Mouse (Mus musculus) macrophage (primary cell): ENCODE results near the gene Coro1b. TPM values are rescaled to one million over a fixed set of nuclear protein-coding genes. Genes with fewer than 3 reads are reported as not detected.
A peak's percentile ranks its signal among the peaks of the same experiment; 100 is the strongest.

Experiments used
- H3K27ac ChIP-seq: fragments of 350-480 bp; formaldehyde crosslinking; 2 replicates; pipeline ENCODE4 v1.9.0; 2021
- H3K36me3 ChIP-seq: fragments of 350-480 bp; formaldehyde crosslinking; 2 replicates; pipeline ENCODE4 v1.9.0; 2021; ENCODE audit errors: inconsistent target
- H3K4me3 ChIP-seq: fragments of 350-480 bp; formaldehyde crosslinking; 2 replicates; pipeline ENCODE4 v1.9.0; 2021; ENCODE audit errors: inconsistent target
- H3K79me2 ChIP-seq: fragments of 350-480 bp; formaldehyde crosslinking; 2 replicates; pipeline ENCODE4 v1.9.0; 2021; ENCODE audit errors: inconsistent target
- WGBS: methylation state at CpG from one replicate; pipeline ENCODE4 v1.1.7; 2026; ENCODE audit warnings: inconsistent platforms; ENCODE audit not compliant: missing documents; 5-methylcytosine and 5-hydroxymethylcytosine counted together
- polyA plus RNA-seq: library from polyadenylated mRNA; stranded (reverse); fragments of 250-400 nt; gene quantifications from 3 replicates; pipeline ENCODE4 v1.2.4, GENCODE M21; 2018; ENCODE audit warnings: inconsistent platforms

The Coro1b gene
- polyA plus RNA-seq, 1 experiment from 2014 or later, result 357 TPM

- H3K27ac ChIP-seq, result no peak overlapping the region
- H3K36me3 ChIP-seq, result peaks cover 47% of the 10 kb centered on the region
- H3K4me3 ChIP-seq, result no peak overlapping the region
- WGBS, result 91% methylated on average over 5 of the region's 5 CpGs
- peaks cover 26% of the 10 kb centered on the region for H3K79me2 ChIP-seq
These were observed 3.5 kb downstream of the Coro1b start for GRCm38 (mm10) chr19:4151898-4152297.

- no peak overlapping the region for H3K4me3 ChIP-seq
- no peak overlapping the region for H3K27ac ChIP-seq
- H3K36me3 ChIP-seq, result peaks cover 53% of the 10 kb centered on the region
- WGBS, result 93% methylated on average over 8 of the region's 8 CpGs
- peaks cover 26% of the 10 kb centered on the region for H3K79me2 ChIP-seq
These were observed 4.2 kb downstream of the Coro1b start for GRCm38 (mm10) chr19:4152445-4153231.

DNA sequence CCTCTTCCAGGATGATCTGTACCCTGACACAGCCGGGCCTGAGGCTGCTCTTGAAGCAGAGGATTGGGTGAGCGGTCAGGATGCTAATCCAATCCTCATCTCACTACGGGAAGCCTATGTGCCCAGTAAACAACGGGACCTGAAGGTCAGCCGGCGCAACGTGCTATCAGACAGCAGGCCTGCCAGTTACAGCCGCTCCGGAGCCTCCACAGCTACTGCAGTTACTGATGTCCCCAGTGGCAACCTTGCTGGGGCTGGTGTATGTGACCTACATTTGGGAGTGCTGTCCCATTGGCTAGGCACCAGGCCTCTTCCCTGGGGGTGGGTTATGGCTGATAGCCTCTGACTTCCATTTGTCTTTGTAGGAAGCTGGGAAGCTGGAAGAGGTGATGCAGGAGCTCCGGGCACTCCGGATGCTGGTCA, 4.8 kb downstream of the Coro1b start, which contains the start of gene Ptprcap:
TSS of gene Ptprcap (plus strand) at position 373 of the 423 bp plus-strand sequence.
- Histone ChIP-seq H3K27ac (no peak within 1 kb of the TSS), H3K4me3 (no peak within 1 kb of the TSS), H3K36me3 (peaks cover 55% of the 10 kb centered on the region), H3K79me2 (peaks cover 26% of the 10 kb centered on the region)
- 88% methylated on average over 11 of the region's 11 CpGs for WGBS

- 22% methylated on average over 13 of the region's 13 CpGs for WGBS
- H3K36me3 ChIP-seq, result peaks cover 69% of the 10 kb centered on the region
- no peak overlapping the region for H3K4me3 ChIP-seq
- peaks cover 15% of the 10 kb centered on the region for H3K79me2 ChIP-seq
- no peak overlapping the region for H3K27ac ChIP-seq
These were observed 6.2 kb downstream of the Coro1b start for GRCm38 (mm10) chr19:4154437-4155222.

DNA sequence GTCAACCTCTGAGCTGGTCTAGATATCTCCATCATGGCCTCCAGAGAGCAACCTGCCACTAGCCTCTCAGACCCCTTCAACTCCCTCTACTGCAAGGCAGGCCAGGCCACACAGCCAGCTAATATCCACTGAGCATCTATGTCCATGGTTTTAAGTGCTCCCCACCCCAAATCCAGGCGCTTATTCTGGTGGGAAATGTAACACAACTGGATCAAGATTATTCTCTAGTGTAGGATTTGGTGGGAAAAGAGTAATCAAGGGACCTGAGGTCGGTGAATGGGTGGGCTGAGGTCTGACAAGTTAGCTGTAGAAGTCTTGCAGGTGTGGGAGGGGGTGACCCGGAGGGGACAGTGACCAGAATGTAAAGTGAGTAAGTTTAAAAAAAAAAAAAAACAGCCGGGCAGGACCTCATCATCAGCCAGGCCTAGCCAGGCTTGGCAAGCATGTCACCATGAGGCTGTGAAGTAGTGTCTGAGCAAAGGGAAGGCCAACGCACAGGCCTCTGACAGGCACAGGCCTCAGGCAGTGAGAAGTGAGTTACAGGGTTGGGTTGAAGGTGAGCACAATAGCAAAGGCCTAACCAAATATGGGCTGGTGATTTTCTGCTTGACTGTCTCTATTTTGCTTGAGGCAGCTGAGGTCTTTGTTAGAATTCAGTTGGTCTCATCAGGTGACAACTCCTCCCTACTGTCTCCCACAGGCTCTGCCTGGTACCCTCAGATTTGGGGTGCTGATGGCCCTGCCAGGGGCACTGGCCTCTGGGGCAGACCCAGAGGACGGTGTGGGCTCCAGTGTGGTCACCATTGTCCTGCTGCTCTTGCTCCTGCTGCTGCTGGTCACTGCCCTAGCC, 7.0 kb downstream of the Coro1b start:
- no peak overlapping the region for H3K4me3 ChIP-seq
- H3K27ac ChIP-seq, result no peak overlapping the region
- peaks cover 64% of the 10 kb centered on the region for H3K36me3 ChIP-seq
- H3K79me2 ChIP-seq, result peaks cover 7% of the 10 kb centered on the region; the same call in 1 of the 2 replicates
- 51% methylated on average over 6 of the region's 6 CpGs for WGBS

- Histone ChIP-seq H3K36me3 (peaks cover 63% of the 10 kb centered on the region), H3K79me2 (no peaks in the 10 kb centered on the region; the same call in 1 of the 2 replicates), H3K4me3 (no peak overlapping the region), H3K27ac (no peak overlapping the region)
- 68% methylated on average over 20 of the region's 20 CpGs for WGBS
These were observed 7.7 kb downstream of the Coro1b start for GRCm38 (mm10) chr19:4156073-4156579.

DNA sequence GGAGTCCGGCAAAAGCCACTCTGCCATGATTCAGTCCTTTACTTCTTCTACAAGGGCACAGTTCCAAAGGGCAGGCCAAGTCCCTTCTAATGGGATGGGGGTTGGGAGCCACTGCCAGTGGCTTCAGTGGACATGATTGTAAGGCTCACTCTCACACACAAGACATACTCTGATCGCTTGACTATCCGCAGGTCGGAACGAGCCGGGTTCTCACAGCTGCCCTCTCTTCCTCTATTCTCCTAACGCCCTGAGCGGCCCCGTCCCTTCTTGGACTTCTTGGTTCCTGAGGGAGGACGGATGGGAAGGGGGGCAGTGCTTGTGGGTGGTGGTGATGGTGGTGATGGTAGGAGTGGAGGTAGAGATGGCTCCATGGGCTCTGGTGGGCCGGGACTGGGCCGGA, 8.4 kb downstream of the Coro1b start:
- Histone ChIP-seq H3K79me2 (no peaks in the 10 kb centered on the region), H3K36me3 (peaks cover 63% of the 10 kb centered on the region), H3K27ac (no peak overlapping the region), H3K4me3 (no peak overlapping the region)
- 89% methylated on average over 11 of the region's 12 CpGs for WGBS

GRCm38 (mm10) chr19:4159049-4159448, 10.6 kb downstream of the Coro1b start:
- peaks cover 12% of the 10 kb centered on the region; the same call in 1 of the 2 replicates for H3K79me2 ChIP-seq
- no peak overlapping the region for H3K27ac ChIP-seq
- 93% methylated on average over 8 of the region's 8 CpGs for WGBS
- H3K4me3 ChIP-seq, result no peak overlapping the region
- peaks cover 42% of the 10 kb centered on the region for H3K36me3 ChIP-seq

DNA sequence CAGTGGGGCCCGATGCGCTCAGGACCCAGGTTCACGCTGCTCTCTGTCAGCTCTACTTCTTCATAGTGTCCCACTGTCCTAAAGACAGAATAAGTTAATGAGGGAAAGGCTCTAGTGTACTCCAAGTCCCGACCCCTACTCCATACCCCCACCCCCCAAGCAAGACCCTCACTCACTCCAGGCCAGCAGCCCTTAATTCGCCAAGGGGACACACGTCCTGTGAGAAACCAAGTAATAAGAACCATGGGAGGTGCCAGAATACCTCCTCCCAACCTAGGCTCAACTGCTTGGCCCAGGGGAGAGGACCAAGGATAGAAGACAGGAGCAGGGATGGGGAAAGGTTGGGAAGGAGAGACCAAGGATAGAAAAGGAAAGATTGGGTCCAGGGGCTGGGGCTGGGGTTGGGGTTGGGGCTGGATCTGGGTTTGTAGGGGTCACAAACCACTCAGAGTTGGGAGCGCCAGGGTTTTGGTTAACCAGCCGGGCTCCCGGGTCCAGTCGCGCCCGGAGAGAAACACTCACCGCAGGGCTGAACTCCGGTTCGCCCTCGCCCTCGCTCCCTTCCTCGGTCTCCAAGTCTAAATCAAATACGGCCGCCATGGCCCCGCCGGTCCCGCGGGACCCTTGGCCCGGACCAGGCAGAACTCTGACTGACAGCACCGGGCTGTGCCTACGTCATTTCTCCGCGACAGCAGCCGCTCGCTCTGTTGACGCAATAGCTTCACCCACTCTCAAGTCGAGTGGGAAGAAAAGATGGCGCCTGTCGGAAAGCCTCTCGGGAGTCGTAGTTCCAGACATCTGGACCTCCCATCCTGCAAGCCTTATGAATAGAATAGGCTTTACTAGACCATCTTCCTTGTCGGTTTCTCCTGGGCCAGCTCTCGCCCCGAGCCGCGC, 14.5 kb downstream of the Coro1b start, which contains the start of gene Rps6kb2:
TSS of gene Rps6kb2 (minus strand) at position 709 of the 897 bp plus-strand sequence.
- Histone ChIP-seq H3K27ac (peak within 1 kb of the TSS; percentile 36), H3K36me3 (peaks cover 30% of the 10 kb centered on the region), H3K79me2 (peaks cover 12% of the 10 kb centered on the region; the same call in 1 of the 2 replicates), H3K4me3 (peak within 1 kb of the TSS; percentile 84)
- 9% methylated on average over 42 of the region's 42 CpGs for WGBS

- Histone ChIP-seq H3K79me2 (peaks cover 12% of the 10 kb centered on the region; the same call in 1 of the 2 replicates), H3K4me3 (peak overlapping the region; percentile 84), H3K27ac (peak overlapping the region; percentile 36), H3K36me3 (peaks cover 25% of the 10 kb centered on the region)
- 39% methylated on average over 4 of the region's 4 CpGs for WGBS
These were observed 15.1 kb downstream of the Coro1b start for GRCm38 (mm10) chr19:4163543-4163887.

DNA sequence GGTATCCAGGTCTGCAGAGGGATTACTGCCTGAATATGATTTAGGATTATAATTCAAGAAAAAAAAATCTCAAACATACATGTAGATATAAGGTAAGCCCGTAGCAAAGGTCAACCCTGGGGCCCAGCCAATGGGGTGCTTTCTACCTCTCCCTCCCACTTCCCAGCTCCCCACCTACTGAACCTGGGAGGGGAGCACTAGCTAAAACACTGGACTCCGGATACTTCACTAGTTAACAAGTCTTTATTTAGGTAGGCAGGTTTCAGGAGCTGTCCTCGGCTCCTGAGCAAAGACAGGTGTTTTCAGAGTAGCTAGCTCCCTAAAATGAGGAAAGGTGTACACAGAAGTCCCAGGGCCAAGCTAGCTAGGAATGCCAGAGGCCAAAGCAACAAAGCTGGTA, 15.7 kb downstream of the Coro1b start:
- peak overlapping the region; percentile 7; the same call in 1 of the 2 replicates for H3K27ac ChIP-seq
- H3K4me3 ChIP-seq, result no peak overlapping the region
- H3K36me3 ChIP-seq, result peaks cover 19% of the 10 kb centered on the region
- 92% methylated on average over 3 of the region's 3 CpGs for WGBS
- H3K79me2 ChIP-seq, result peaks cover 12% of the 10 kb centered on the region; the same call in 1 of the 2 replicates

DNA sequence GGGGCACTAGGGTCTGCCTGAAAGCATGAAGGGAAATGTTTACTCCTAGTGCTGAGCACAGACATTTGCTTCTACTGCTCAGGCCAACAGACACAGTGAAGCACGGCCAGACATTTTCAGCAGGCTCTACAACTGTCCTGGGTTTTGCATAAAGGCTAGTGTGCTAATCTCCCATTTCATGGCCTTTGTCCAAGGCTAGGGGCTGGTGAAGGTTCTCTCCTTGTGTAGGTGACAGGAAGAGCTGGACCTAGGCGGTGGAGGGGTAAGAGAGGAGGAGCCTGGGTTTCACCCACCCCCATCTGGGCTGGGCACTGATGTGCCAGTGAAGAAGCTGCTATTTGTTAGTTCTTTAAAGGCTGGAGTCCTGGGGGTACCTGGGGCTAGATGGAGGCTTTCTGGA, 16.3 kb downstream of the Coro1b start:
- H3K4me3 ChIP-seq, result no peak overlapping the region
- peaks cover 12% of the 10 kb centered on the region; the same call in 1 of the 2 replicates for H3K79me2 ChIP-seq
- H3K27ac ChIP-seq, result 0 out of 2 replicates have a peak overlapping the region, but pooled peaks have one; percentile 7
- H3K36me3 ChIP-seq, result peaks cover 13% of the 10 kb centered on the region
- WGBS, result 37% methylated on average over 2 of the region's 2 CpGs
